Mouse (Mus musculus): ENCODE measurements around the gene Lsp1.

Gene Lsp1

DNA sequence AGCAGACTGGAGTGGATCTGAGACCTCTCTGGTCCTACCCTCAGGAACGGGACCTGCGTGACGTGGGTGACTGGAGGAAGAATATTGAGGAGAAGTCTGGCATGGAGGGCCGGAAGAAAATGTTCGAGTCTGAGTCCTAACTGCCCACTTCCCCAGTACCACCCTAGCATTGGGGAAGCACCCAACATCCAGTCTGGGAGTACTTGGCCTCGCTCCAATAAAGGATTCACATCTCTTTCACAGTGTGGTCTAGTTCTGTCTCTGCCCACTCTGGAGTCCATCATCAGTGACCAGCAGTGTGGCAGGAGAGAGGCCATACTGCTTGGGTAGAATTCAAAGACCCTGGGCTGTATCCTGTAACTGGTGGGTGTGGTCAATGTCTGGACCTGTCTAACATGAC, 16.4 kb upstream of the Lsp1 start:
- DNase-seq (ENCODE audit: low read depth) = no peak

DNA sequence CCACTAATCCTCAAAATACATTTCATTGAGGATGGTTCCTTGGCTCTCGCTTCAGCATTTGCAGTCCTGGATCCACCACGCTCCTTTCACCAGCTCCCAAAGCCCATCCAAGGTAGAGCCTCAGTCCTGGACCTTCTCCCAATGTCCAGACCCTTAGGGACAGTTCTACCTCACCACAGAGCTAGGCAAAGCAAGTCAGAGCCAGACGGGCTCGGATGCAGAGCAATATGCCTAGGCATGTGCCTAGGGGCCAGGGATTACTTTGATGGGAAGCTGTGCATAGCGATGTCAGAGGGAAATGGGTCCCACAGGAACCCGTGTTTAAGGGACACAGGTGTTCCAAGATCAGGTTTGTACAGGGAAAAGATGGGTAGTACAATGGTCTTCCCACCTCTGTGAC, 15.3 kb upstream of the Lsp1 start:
- no peak for DNase-seq (ENCODE audit: low read depth)

DNA sequence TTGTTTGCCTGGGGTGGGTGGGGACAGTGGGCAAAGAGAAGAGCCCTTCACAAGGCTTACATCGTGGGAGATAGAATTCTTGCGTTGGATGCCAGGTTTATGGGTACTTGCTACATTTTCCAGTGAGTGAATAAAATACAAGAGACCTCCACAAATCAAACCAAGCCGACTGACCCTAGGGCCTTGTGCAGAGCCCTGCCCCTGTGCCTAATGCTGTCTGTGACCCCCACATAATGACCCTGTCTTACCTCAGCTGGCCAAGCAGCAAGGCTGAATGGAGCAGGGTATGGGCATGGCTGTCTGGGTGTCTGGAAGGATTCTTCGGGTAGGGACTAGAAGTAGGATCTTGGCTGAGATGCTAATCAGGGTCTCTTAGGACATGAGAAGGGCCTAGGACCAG, 14.3 kb upstream of the Lsp1 start:
- DNase-seq (ENCODE audit: low read depth) = no peak

DNA sequence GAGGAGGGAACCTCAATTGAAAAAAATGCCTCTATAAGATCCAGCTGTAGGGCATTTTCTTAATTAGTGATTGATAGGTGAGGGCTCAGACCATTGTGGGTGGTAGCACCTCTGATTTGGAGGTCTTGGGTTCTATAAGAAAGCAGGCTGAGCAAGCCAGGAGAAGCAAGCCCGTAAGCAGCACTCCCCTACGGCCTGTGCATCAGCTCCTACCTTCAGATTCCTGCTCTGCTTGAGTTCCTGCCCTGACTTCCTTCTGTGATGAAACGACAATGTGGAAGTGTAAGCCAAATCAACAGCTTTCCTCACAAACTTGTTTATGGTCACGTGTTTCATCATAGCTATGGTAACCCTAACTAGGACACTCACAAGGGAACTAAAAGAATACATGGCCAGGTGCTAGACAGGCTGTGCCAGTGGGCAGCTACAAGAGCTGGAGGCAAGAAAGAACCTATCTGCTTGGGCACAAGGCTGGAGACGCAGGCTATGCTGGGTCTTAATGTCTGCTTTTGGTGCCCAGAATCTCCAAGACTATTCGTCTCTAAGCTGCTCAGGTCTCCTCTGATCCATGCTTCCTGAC, 11.5 kb upstream of the Lsp1 start:
- no peak for DNase-seq (ENCODE audit: low read depth)

DNA sequence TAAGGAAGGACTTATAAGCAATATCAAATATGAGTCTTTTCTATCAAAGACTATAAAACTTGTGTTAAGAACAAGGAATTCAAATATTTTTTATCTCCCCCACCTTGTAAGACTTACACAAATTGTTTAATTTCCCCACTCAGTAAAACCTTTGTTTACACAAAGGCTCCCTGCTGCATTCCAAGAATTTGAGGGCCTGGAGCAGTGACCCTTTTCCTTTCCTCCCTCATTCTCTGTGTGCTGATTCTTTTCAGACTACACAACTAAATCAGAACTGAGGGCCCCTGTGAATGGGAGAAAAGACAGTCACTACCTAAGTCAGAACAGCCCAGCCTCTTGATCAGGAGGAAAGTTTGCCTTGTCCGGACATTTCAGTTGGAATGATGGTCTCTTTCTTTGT, 5.9 kb upstream of the Lsp1 start:
- no peak for DNase-seq (ENCODE audit: low read depth)

DNA sequence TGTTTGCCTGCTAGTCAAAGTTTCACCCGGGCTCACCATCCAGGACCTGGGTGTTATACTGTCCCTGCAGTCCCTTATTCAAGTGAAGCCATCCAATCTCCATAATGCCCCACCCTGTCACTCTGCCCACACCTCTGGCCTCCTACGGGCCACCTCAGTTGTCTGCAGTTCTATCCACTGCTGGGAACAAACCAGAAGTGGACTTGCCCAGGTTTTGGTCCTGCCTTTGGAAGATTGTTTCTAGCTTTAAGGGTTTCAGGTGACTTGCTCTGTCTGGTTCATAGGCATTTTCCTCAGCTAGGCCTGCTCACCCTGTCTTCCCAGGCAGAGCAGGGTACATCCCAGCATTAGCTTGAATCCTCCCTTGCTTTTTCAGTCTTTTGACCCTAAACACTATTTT, 5.4 kb upstream of the Lsp1 start:
- DNase-seq (ENCODE audit: low read depth) = no peak

DNA sequence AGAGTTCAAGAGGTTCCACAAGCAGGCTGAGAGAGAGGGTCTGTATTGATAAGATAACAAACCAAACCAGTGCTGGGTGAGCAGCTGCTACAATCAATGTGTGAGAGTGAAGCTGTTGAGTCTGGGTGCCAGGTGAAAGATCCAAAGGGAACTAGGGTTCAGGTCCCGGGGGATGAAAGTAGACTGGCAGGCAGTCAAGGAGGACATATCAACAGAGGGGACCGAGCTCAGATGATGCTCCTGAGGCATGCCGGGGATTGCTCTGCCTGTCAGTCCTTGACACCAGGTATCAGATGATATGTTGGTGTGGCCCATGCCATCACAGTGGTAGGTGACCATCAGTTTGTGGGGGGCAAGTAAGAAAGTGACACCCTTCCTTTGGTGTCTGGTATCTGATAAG, 3.8 kb upstream of the Lsp1 start:
- no peak for DNase-seq (ENCODE audit: low read depth)

DNA sequence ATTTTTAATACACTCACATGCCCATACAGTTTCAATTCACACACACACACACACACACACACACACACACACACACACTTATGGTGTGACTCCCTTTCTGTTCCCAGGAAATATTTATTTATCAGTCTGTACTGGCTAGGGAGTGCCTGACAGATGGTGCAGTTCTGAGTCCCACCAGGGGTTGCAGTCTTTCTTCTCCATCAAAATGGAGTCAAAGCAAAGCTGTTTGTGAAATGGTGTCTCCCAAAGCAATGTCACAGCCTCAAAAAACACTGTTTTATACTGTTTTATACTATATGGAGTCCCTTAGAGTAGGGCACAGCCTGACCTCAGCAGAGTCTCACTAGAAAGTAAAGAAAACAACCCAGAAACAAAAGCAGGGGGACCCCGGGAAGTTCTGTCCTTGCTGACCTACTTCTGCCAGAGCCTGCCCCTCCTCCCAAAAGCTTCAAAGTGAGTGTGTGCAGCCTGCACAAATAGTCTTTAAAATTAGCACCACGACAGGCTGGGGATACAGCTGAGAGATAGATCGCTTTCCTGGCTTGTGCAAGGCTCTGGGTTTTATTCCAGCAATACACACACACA, 3.3 kb upstream of the Lsp1 start:
- no peak for DNase-seq (ENCODE audit: low read depth)

DNA sequence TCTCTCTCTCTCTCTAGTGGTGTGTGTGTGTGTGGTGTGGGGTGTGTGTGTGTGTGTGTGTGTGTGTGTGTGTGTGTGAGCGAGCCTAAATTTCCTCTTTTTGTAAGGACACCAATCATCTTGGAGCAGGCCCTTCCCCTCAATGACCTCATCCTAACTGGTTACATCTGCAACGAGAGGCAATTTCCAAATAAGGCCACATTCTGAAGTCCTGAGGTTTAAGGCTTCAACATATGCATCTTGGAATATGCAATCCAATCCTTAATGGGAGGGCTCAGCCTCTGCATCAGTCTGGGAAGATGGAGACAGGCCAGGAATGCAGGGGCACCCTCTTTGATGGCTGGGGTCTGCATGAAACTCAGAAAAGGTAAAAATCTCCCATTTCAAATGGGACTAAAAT, 2.6 kb upstream of the Lsp1 start:
- no peak for DNase-seq (ENCODE audit: low read depth)

DNA sequence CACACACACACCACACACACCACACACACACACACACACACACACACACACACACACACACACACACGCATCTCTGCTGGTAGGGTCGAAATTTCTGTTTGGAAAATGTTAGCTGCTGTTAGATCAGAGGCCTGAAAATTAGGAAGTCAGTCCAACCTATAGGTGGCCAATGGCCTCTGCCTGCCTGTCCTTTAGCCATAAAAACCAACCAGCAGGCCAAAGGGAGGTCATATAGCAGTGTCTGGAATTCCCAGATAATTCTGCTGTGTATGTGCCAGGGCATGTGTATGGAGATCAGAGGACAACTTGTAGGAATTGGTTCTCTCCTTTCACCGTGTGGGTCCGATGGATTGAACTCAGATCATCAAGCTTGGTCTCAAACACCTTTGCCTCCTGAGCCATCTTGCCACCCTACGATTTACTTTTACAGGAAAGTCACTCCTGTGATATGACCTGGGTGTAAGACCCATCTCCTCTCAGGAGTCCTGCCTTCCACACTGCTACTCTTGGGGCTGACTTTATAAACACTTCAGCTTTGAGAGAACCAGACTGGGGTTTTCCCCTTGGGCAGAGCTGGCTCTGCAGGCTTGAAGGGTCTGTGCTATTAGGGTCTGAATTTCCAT, 1.8 kb upstream of the Lsp1 start:
- DNase-seq (ENCODE audit: low read depth) = no peak

DNA sequence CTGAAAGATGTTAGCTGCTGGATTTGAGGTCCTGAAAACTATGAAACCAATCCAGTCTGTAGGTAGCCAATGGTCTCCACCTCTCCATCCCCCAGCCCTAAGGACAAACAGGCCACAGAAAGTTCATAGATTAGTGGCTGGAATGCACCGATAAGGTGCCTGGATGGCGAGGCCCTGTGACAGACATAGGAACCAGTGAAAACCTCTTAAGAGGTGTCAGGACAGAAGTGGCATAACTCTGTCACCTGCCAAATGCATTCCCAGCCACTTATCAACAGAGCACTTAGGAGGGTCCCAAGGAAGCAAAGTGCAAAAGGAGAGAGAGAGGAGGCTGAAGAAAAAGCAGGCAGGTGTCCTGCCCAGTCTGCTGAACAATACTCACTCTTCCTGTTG, 1.3 kb upstream of the Lsp1 start:
- no peak for DNase-seq (ENCODE audit: low read depth)

DNA sequence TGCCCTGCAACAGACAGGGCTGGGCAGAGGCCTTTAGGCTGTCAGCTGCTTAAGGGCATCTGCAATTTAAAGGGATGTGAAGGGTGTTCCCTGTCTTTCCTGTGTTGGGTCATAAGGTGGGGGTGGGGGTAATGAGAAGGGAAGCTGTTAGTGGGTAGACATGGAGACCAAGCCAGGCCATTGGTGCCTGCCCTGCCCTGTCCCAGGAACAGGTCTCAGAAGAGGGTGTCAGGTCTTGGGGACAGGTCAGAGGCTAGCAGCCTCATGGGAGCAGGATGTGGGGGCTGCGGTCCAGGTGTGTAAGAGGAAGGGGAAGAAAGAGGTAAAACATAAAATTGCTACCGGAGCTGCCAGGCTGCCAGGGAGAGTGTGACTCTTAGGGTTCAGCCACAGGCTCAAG, 837 bp downstream of the Lsp1 start:
- DNase-seq (ENCODE audit: low read depth) = no peak

DNA sequence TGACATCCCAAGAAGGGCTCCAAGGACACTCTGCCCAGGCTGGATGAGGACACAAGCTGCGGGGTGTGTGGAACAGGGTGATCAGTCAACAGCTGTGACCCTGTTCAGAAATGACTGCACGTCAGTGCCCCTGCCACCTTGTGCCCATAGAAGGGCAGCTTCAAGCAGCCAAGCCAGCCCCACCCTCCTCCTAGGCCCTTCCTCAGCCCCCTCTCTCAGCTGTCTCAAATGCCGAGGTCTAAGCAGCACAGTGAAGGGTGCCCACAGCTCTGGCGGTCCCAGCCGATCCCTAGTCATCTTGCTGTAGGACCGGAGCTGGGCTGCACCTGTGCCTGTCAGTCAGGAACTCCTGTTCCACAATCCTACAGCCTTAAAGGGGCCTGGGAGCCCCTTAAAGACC, 1.6 kb downstream of the Lsp1 start:
- no peak for DNase-seq (ENCODE audit: low read depth)

DNA sequence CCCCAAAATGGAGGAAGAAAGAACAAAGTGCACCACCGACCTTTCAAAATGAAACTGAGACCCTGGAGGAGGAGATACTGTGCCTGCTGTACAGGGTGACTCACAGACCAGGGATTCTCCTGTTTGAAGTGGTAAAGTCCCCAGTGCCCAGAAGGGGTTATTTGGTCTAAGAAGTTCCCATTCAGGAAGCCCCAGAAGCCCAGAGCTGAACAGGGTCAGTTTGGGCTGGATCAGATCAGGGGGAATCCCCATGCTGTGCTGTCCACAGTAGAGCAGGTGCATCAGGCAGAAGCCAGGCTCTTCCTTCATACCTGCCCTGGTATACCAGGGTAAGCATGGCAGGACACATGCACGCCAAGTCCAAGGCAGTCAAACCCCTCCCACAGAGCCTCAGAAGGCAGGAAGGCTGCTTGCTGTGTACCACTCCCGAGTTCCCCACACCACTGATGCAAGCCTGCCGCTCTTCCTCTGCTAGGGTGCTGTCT, 2.0 kb downstream of the Lsp1 start:
- no peak for DNase-seq (ENCODE audit: low read depth)

DNA sequence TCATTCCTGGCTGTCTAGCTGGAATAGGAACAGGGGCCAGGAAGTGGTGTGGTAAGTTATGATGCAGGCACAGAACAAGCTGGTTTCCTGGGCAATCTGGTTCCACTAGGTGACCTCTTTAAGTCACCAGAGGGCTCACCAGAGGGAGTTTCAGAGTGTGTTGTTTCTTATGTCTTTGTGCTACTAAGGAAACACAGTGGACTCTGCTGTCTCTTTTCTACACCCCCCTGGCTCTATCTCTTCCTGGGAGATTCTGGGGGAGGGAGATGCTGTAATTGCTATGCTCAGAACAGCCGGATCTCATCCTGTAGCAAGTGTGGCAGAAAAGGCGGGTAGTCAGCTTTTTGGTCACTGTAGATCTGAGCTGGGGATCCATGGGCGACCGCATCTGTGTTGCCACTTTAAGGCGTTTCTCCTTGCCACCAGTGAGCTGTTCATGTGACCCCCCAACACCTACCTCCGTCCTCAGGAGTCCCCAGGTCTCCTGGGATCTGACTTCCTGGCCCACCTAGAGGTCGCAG, 9.6 kb downstream of the Lsp1 start:
- DNase-seq (ENCODE audit: low read depth) = no peak

DNA sequence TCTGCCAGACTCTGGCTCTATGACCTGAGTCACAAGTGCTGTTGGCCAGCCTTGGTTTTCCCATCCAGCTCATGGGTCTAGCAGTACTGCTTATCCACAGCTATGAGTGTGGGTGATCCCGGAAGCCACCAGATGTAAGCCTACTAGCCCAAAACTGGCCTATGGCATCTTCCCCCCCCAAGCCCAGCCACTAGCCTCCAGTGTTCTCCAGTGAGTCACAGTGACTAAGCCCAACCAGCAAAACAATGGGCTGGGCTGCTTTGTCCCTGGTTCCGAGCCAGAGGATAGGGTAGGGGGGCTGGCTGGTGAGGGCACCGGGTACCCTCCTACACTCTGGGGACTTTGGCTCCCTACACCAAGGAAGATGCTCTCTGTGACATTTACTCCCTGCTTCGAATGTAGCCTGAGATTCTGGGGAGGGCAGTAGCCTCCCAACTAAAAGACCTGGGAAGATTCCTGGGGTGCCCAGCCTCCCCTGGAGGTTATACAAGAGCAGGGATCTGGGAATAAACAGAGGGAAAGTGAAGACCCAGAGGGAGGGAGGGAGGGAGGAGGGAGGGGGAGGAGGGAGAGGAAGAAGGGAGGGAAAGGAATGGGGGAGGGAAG, 10.3 kb downstream of the Lsp1 start:
- DNase-seq (ENCODE audit: low read depth) = no peak

DNA sequence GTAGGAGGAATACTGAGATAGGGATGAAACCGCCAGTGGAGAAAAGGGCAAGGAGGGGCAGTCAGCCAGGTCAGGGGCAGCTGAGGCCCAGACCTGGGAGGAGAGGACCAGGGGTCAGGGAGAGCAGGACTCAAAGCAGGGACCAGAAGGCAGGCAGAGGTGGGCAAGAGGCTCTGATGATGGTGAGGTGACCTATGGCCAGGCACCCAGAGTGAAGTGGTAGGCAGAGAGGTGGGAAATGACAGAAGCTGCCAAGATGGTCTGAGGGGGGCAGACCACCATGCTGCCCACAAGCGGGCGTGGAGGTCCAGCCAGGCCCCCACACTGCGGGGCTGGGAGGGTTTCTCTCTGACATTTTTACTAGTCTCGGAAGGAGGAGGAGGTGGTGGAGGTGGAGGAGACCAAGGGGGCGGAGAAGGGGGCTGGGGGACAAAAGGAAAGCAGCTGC, 10.8 kb downstream of the Lsp1 start:
- DNase-seq (ENCODE audit: low read depth) = no peak

DNA sequence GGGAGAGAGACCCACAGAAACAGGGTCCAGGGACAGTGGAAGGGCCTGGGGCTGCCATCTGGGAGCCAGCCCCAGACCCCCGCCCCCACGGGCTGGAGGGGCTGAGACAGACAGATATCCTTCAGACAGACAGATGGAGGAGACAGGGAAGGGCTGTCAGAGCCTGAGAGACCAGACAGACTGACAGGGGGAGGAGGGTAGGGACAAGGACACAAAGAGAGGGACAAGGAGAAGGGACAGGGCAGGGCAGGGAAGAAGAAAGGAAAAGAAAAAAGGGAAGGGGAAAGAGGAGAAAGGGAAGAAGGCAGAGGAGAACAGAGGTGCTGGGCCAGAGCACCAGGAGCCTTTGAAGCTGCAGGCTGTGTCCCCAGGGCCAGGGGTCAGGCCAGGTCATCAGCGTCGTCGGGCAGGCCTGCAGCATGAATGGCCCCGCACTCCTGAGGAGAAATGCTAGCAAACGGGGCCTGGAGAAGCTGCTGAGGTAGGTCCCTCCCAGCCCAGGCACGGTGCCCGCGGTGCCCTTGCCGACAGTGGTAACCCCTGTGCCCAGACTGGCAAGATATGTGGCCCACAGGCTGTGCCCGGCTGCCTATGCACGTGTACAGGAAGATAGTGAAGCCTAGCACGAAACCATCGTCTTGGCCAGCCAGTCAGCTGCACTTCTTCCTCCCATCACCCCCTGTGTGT, 11.4 kb downstream of the Lsp1 start:
- no peak for DNase-seq (ENCODE audit: low read depth)

DNA sequence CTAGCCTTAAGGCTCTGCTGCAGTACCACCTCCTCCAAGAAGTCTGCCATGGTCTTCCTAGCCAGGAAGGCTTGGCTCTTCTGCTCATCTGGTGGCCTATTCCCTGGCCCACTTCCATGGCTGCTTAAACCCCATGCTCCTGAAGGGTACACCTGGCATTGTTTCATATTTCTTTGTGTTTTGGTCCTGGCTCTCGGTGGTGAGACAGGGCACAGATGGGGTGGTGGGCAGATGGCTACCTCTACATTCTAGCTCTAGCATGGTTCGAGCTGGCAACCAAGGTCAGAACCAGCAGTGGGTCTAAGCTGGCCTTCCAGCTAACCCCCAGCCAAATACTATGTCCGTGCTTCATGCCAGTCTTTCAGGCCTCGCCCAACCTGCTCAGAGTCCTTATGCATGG, 12.3 kb downstream of the Lsp1 start:
- DNase-seq (ENCODE audit: low read depth) = no peak

DNA sequence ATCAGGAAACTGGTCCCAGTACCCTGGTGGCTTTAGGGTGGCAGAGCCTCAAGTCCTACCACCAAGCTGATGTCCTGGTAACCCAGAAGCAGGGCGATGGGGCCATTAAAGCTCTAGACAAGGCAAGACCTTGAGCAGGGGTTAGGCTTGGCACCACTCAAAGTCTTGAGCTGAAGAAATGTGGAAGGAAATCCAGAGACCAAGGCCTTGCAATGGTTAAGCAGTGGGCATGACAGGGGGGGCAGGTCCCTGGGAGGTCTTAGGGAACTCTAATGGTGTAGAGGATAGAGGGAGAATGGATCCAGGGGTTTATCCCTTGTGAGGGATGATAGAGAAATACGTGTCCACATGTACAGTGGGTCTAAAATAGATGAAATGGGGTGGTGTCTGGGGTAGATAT, 12.9 kb downstream of the Lsp1 start:
- no peak for DNase-seq (ENCODE audit: low read depth)

DNA sequence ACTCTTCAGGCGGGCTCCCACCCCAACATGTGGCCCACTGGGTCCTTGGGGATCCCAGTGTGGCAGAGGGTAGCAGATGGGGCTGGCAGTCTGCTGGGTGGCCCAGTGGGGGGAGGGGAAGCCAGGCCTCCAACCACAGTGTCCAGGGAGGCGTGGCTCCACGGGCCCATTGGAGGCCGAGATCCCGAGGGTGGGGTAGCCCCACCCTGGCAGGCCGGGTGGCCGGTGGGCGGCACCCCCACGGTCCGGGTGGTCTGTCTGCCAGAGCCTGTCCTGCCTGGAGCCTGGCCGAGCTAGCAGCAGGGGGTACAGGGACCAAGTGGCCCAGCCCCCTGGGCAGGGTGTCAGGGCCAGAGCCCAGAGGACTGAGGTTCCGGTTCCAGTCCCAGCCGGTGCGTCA, 14.2 kb downstream of the Lsp1 start:
- no peak for DNase-seq (ENCODE audit: low read depth)

DNA sequence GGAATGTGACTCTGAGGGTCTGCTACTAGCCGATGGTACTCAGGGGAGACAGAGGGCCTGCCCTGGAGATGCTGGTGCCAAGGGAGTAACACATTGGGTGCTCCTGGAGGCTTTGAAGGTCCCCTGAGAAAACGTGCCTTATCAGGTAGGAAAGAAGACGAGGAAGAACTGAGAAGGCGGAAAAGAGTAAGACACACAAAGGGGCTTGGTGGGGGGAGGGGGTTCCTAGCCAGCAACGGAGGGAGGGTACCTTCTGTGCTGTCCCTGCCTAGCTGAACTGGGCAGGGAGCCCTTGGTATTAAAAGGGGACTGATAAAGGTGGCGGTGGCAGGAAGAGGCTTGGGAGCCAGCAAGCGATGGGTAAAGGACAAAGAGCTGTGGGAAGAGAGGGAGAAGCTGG, 15.0 kb downstream of the Lsp1 start:
- DNase-seq (ENCODE audit: low read depth) = no peak

DNA sequence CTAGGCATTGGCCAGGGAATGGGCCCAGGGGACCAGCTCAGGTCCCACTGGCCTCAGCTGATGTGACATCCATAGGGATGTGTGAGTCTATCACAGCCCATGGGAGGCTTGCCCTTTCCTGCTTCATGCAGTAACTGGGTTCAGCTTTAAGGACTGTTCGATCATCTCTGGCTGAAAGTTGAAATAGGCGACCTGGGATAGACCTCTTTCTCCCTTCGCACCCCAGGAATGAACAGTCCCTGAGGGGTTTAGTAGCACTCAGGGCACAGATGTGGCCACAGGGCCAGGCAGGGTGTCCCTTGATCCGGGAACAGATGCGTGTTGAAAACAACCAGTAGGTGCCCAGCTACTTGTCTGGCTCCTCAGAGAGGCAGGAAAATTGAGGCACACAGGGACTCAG, 15.7 kb downstream of the Lsp1 start:
- no peak for DNase-seq (ENCODE audit: low read depth)

All from c-Kit-positive CD71-negative TER-119-negative erythroid progenitor cells, embryonic 14.5 days (primary cell).